Mouse (Mus musculus) left cerebral cortex, postnatal 10 days (tissue): ENCODE measurements around the gene Pcsk4. TPM values are rescaled to one million over a fixed set of nuclear protein-coding genes. Genes with fewer than 3 reads are reported as not detected.

Source experiments
- DNase-seq, 2 experiments: peaks; one replicate each; pipeline ENCODE4 v3.0.0; 2021 to 2022; ENCODE audit warnings: low spot score in 2 of 2, mixed read lengths in 1 of 2; ENCODE audit errors: extremely low spot score in 1 of 2
- intact Hi-C: fragments of 180-260 bp; cut with DNase I; formaldehyde crosslinking; loops from one replicate; pipeline ENCODE4 v1.15.1; 2025
- total RNA-seq, 2 experiments: library from RNA; stranded (reverse); gene quantifications; 2 replicates each; pipeline ENCODE4 v1.2.3; 2021

The Pcsk4 gene
- total RNA-seq, 2 experiments from 2014 or later = 9.8 to 9.9 TPM

DNA sequence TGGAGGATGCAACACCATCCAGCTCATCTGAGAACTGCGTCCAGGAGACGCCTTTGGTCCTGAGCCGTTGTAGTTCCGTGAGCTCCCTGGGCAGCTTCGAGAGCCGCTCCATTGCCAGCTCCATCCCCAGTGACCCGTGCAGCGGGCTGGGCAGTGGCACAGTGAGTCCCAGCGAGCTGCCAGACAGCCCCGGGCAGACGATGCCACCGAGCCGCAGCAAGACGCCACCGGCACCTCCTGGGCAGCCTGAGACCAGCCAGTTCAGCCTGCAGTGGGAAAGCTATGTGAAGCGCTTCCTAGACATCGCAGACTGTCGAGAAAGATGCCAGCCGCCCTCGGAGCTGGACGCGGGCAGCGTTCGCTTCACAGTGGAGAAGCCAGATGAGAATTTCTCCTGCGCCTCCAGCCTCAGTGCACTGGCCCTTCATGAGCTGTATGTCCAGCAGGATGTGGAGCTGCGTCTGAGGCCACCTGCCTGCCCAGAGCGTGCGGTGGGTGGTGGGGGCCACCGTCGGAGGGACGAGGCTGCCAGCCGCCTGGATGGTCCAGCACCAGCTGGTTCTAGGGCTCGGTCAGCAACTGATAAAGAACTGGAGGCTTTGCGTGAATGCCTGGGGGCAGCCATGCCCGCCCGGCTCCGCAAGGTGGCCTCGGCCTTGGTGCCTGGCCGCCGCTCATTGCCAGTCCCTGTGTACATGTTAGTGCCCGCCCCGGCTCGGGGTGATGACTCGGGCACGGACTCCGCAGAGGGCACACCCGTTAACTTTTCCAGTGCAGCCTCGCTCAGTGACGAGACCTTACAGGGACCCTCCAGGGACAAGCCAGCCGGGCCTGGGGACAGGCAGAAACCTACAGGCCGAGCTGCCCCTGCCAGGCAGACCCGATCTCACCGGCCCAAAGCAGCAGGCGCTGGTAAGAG, 16.5 kb downstream of the Pcsk4 start:
- intact Hi-C loops = no loop called here
- peak in 1 of 2 experiments; percentile 38 for DNase-seq

- no peak for DNase-seq
- intact Hi-C loops = no loop called here
These were observed 17.7 kb downstream of the Pcsk4 start for GRCm38 (mm10) chr10:80311560-80311959.

DNA sequence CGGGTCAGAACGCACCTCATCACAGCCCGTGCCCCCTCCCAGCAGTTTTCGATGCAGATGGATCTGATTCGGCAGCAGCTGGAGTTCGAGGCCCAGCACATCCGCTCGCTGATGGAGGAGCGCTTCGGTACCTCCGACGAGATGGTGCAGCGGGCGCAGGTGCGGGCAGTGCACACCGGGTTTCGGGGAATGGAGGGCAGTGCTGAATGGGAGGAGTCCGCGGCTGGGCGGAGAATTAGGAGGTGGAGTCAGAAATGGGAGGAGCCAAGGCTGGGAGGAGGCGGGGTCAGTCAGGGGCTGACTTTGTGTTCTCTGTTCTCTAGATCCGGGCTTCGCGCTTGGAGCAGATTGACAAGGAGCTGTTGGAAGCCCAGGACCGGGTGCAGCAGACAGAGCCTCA, 24.4 kb downstream of the Pcsk4 start:
- no peak for DNase-seq
- intact Hi-C loops = no loop called here

DNA sequence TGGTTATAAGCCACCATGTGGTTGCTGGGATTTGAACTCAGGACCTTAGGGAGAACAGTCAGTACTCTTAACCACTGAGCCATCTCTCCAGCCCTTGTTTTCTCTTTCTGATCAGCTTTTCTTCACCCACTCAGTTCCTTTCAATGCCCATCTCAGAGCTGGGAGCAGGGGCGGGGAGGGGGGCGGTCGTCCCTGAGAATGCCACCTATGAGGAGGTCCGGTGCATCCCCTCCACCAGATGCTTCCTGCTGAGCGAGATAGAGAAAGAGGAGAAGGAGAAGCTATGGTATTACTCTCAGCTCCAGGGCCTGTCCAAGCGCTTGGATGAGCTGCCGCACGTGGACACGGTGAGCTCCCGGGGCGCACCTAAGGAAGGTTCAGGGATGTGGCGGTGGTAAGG, 24.8 kb downstream of the Pcsk4 start:
- intact Hi-C loops = no loop called here

GRCm38 (mm10) chr10:80302471-80302881, 26.8 kb downstream of the Pcsk4 start:
- peak; percentile 69 to 90 for DNase-seq

More for the DNA sequence above, 24.8 kb downstream of the Pcsk4 start:
- DNase-seq = no peak

GRCm38 (mm10) chr10:80302082-80302355, 27.3 kb downstream of the Pcsk4 start:
- no peak for DNase-seq
- intact Hi-C loops = no loop called here

More at GRCm38 (mm10) chr10:80302471-80302881, 26.8 kb downstream of the Pcsk4 start:
- intact Hi-C loops = no loop called here

GRCm38 (mm10) chr10:80301256-80302081, 27.8 kb downstream of the Pcsk4 start:
- DNase-seq = peak in 1 of 2 experiments; percentile 4
- intact Hi-C loops = no loop called here

DNA sequence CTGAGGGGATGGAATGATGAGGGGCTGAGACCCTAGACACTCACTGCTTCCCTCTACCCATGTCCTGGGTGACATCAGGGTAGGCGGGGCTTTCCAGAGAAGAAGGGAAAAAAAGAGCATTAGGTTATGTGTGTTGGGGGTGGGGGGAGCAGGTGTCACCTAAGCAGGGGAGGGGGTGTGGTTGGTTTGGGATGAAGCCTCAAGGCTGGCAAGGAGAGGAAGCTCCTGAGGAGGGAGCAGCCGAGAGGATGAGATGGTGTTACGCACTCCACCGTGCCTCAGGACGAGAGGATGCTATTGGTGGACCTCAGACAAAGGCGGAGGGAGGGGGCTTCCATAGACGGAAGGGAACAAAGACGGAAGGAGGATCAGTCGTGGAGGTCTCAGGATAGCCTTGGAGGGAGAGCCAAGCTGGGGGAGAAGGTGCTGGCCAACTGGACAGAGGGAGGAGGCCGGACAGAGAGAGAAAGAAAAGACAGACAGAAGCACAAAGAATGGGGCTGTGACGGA, 28.6 kb downstream of the Pcsk4 start:
- intact Hi-C loops = no loop called here
- peak in 1 of 2 experiments; percentile 66 for DNase-seq

- intact Hi-C loops = no loop called here
- no peak for DNase-seq
These were observed 29.5 kb downstream of the Pcsk4 start for GRCm38 (mm10) chr10:80299824-80300223.

- DNase-seq = no peak
- intact Hi-C loops = no loop called here
These were observed 30.0 kb downstream of the Pcsk4 start for GRCm38 (mm10) chr10:80299301-80299700.

DNA sequence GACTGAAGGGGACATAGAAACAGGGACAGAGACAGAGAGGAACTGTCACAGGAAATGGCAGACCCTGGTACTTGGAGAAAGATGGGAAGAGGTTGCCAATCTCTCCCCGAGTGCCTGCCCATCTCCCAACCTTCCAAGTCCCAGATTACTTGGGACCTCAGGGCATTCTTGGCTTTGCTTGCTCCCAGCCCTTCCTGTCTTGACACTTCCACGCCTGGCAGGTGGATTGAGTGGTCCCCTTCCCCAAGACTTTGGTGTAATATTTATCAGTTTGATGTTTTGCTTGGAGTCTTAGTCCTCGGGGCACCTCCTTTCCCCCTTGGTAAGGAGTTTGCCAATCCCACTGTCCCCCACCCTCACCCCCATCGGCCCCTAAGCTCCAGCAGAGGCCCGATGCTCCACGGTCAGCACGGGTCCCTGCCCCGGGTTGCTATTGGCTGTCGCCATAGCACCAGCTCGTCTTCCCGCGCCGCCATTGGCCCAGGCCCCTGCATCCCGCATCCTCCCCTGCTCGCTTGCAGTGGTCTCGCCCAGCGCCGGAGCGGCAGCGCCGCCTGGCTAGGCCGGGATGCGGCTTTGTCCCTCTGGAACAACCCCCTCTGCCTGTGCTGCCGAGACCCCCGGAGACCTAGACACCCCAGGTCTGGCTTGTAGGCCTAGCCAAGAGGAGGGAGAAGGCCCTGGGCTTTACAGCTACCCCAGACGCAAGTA, 30.6 kb downstream of the Pcsk4 start:
- peak; percentile 92 to 94 for DNase-seq
- intact Hi-C loops = no loop called here

GRCm38 (mm10) chr10:80297526-80298133, 31.7 kb downstream of the Pcsk4 start:
- intact Hi-C loops = no loop called here
- DNase-seq = no peak

DNA sequence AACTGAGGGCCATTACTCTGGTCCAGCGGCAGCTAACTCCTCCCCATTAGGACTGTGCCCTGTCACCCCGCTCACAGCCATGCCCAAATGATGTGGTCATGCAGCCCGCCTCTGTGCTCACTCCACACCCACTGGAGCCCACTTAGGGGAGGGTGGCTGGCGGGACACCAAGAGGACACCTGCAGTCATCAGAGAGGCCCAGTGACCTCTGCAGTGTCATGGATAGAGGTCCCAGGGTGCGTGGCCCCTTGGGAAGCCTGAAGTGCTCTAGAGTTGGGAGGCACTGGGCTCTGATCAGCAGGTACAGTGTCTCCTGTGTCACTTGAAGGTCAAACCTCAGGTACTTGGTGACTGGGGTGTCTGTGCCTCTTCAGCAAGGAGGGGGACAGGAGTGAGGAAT, 32.5 kb downstream of the Pcsk4 start:
- no peak for DNase-seq
- intact Hi-C loops = no loop called here

GRCm38 (mm10) chr10:80295618-80296425, 33.5 kb downstream of the Pcsk4 start, which contains the start of gene Apc2:
Apc2 (plus strand) TSS chr10:80295977.
- intact Hi-C loops = no loop called here
- peak; percentile 79 to 83 for DNase-seq

DNA sequence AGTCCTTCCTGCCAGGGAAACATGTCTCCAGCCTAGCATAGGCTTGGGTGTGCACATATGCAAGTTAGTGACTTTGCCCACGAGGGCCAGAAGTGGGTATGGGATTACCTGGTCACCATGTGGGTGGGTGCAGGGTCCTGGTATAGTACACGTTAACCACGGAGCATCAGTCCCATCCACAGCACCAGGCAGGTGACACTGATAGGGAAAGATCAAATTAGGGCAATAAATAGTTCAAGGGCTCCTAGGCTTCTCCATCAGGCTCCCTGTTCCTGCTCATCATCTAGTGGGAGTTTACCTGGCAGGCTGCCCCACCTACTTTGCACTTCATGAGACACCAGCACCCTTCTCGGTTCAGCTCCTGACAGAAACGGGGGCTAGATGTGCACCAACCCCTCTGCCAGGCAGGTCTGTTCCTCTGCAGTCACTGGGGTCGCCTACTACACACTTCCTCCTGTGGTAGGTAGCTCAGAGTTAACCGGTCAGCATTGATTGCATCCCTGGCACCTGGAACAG, 34.5 kb downstream of the Pcsk4 start:
- no peak for DNase-seq
- intact Hi-C loops = no loop called here

GRCm38 (mm10) chr10:80294311-80294710, 35.0 kb downstream of the Pcsk4 start:
- DNase-seq = no peak
- intact Hi-C loops = no loop called here

DNA sequence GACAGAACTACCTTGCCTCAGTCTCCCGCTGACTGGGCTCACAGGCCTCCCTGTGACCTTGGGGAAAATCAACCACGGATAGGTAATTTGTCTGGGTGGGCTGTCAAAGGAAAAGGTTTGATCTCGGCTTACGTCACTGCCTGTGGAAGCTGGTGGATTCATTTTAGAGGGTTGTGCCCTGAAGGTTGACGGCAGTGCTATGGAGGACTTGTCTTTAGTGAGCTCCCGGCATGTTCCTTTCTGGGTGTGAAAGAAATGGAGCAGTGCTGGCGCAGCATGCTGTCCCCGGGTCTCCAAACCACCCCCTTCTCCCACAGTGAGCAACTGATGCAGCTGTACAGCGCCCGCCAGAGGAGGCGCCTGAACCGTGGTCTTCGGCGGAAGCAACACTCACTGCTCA, 36.0 kb downstream of the Pcsk4 start:
- no peak for DNase-seq
- intact Hi-C loops = no loop called here
